Mouse (Mus musculus): ENCODE measurements at regions not wholly inside any gene's neighbourhood (a gene's known extent, or its start where the extent isn't known, plus 50 kb on each side); places are given as distances from the start of the nearest gene placed in this dataset.

GRCm38 (mm10) chr5:119057813-119058212, 497.3 kb downstream of the Med13l start:
- in situ Hi-C loops (cut with MboI, MseI) = no loop called here

- in situ Hi-C loops (cut with MboI, MseI) = no loop called here
Measured at GRCm38 (mm10) chr5:119058231-119058851, 497.9 kb downstream of the Med13l start.

DNA sequence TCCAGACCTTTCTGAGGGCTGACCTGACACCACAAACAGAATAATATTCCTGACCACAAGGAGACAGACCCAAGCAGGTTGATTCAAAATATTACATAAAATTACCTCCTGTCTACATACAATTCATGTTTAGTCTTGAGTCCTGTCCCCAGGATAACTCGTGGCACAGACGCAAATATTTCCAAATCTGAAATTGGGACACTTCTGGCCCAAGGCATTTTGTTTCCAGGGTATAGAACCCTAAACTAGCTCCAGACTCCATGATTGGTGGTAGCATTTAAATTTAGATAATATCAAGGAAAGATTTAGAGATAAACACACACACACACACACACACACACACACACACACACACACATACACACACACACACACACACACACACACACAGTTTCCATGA, 498.7 kb downstream of the Med13l start:
- in situ Hi-C loops (cut with MboI, MseI) = no loop called here

DNA sequence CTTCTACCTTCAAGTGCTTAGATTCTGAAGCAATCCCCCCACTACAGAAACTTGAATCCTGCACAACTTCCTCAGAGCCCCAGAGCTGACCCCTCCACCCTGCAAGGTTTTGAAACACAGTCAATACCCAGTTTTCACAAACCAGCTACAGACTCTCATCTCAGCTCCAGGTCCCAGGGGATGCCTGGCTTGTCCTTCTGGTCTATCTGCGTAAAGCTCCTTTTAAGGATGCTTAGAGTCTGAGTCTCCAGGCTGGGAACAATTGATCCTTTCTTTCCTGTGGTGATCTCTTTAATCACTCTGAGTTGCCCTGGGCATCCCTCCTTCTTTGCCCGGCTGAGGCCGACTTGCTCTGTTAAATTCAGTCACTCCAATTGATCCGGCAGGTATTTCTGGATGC, 500.4 kb downstream of the Med13l start:
- in situ Hi-C loops (cut with MboI, MseI) = no loop called here

- in situ Hi-C loops (cut with MboI, MseI) = no loop called here
Measured at GRCm38 (mm10) chr5:119062478-119062877, 502.0 kb downstream of the Med13l start.

DNA sequence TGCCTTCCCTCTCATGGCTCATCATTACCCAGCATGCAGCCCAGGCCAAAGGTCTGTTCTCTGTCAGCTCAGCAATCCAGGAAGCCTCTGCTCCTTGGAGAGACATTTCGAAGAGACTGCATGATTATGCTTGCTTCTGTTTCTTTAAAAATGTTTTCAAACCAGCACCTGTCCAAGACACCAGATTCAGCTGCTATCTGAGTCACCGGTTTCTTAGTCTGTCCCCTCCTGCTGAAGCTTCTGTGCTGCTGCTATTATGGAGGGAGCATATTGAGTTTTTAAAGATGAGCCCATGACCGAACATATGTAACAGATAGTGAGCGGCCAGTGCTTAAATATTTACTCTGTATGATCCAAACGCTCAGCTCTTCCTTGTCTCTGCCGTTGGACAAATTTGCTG, 506.2 kb downstream of the Med13l start:
- in situ Hi-C loops (cut with MboI, MseI) = no loop called here

DNA sequence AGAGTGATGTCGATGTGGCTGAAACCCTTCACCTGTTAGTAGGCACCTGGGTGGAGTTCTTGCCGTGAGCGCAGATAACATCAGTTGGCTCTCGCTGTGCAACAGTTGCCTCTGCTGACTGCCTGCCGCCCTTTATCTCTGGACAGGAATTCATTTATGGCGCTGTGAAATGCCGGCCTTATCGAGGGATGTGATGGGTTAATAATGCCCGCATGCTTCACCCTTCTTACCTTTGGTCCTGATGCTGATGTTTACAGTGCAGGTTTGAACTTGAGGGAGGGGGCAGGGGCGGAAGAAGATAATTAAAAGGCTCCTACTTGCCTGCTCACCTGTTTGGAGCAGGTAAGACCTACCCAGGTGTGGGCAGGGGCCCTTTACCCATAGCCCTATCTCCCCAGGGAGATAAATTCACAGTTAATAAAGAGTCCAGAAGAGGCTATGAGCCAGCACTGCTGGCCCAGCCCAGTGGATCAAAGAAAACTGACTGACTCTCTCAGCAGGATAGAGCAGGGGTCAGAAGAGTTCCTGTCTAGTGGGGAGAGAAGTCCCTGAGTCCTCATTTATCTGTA, 509.4 kb downstream of the Med13l start:
- in situ Hi-C loops (cut with MboI, MseI) = no loop called here

- in situ Hi-C loops (cut with MboI, MseI) = no loop called here
Measured at GRCm38 (mm10) chr5:119072712-119073111, 512.2 kb downstream of the Med13l start.

DNA sequence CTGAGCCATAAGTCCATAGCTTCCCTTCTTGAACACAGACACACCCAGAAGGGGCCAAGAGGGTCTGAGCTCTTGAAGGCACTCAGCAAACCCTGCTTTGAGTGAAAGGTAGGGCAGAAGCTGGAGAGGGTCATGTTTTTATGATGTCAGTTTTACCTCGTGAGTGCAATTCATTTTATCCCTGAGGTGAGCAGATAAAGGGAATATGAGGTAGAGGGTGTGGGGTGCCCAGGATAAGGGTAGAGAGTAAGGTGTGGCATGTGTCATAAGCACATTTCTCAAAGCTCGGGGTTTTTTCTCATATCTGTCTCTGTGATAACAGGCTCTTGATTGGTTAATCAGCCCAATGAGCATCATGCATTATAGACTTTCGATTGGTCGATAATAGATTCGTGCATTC, 520.3 kb downstream of the Med13l start:
- in situ Hi-C loops (cut with MboI, MseI) = no loop called here

DNA sequence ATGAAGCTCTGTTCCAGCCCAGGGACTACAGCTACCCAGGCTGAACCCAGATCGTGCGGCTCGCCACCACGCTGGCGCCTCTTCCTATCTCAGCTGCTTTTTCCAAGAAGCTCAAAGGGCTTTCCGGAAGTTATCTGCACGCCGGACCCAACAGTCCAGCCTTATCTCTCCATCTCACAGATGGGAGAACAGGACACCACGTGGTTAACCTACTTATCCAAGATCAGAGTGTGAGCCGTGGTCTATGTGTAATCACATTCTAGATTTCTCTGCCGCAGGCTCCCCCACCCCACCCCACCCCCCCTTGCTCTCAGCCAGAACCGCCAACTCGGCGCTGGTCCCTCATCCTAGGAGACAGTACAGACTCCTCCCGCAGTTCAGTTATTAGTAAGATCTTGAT, 522.4 kb downstream of the Med13l start:
- in situ Hi-C loops (cut with MboI, MseI) = no loop called here

GRCm38 (mm10) chr5:119097576-119098193, 537.2 kb downstream of the Med13l start:
- in situ Hi-C loops (cut with MboI, MseI) = no loop called here

GRCm38 (mm10) chr5:119099817-119100216, 539.3 kb downstream of the Med13l start:
- in situ Hi-C loops (cut with MboI, MseI) = no loop called here

DNA sequence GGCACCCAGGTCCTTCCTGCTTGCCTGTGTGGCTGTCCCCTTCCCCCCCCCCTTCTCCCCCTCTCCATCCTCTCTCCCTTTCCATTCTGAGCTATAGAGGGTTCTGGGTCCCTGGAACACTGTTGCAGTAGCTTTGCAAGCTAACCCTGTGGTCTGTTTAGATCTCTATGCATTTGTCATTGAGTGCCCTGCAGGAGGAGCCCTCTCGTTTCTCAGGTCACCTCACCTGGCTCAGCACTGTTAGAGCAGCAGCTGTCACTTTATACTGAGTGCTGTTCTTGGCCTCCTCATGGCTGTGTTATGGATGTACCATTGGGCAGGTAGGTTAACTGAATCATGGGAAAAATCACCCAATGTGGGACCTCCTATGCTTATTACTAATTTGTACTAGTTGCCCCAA, 543.0 kb downstream of the Med13l start:
- in situ Hi-C loops (cut with MboI, MseI) = no loop called here

GRCm38 (mm10) chr5:119107898-119108297, 547.4 kb downstream of the Med13l start:
- in situ Hi-C loops (cut with MboI, MseI) = no loop called here

- in situ Hi-C loops (cut with MboI, MseI) = no loop called here
Measured at GRCm38 (mm10) chr5:119109501-119109900, 549.0 kb downstream of the Med13l start.

- in situ Hi-C loops (cut with MboI, MseI) = no loop called here
Measured at GRCm38 (mm10) chr5:119114074-119114473, 553.6 kb downstream of the Med13l start.

- in situ Hi-C loops (cut with MboI, MseI) = no loop called here
Measured at GRCm38 (mm10) chr5:119125745-119126144, 544.7 kb upstream of the Tbx3 start.

DNA sequence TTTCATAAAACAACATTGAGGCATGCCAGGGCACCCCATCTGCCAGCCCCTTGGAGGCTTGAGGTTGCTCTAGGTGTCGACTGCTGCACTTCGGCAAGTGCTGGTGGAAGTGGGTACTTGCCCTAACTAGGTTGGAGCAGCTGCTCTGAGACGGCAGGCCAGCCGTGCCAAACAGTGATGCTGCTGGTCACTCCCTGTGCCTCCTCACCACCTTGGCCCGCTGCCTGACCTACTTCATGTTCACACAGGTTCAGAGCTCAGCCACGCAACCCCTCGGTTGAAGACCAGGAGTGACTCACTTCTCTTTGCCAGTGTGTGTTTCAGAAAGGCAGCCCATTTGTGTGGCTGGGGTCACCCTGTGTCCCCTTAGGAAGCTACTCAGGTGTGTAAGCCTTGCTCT, 540.3 kb upstream of the Tbx3 start:
- in situ Hi-C loops (cut with MboI, MseI) = no loop called here

DNA sequence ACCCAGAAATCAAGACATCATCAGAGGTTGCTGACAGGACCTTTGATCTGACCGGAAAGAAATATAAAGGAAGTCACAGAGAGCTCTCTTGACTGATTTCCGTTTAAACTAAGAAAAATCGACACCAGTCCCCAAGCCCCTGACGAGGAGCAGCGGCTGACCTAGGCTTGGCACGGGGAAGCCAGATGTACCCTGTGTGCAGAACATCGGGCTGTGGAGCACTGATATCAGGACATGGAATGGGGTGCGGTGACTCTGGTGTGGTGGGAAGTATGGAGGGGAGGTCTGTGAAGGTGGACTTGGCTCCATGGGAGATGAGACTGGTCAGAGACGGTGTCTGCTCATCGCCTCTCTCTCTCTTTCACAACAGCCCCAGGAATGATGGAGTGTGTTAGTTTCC, 539.0 kb upstream of the Tbx3 start:
- in situ Hi-C loops (cut with MboI, MseI) = no loop called here

- in situ Hi-C loops (cut with MboI, MseI) = no loop called here
Measured at GRCm38 (mm10) chr5:119133378-119133777, 537.1 kb upstream of the Tbx3 start.

- in situ Hi-C loops (cut with MboI, MseI) = no loop called here
Measured at GRCm38 (mm10) chr5:119136916-119137315, 533.6 kb upstream of the Tbx3 start.

DNA sequence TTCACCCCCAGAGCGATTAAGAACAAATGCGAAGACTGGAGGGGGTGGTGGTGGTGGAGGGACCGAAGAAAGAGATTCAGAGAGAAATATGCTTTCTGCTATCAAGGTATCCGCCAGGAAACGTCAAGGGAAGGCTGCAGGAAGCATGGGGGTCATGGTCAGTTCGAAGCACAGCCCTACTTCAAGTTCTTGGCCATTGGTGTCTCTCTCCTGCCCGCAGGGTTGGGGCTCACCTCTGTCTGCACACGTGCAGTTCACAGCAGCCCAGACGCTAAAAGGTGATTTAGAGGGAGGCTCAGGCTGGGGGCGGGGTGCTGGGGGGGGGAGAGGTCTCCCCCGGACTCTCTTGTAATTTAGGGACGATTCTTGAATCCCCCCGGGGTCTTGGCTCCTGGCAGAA, 533.1 kb upstream of the Tbx3 start:
- in situ Hi-C loops (cut with MboI, MseI) = no loop called here

DNA sequence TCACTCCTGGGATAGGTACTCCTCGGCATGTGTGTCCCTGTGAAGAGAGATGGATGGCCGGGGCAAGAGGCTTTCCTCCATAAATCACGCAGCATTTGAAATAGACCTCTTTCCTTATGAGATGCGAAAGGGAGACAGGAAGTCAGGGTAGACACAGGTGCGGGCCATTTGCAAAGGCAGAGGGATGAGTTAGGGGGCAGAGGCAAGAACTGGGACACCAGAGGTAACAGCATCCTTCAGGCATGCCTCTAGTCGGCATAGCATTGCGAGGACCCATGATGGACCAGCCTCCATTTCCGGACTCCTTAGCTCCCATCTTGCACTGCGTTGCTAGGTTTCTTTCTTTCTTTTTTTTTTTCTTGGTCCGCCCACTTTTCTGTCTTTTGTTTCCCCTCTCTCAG, 532.6 kb upstream of the Tbx3 start:
- in situ Hi-C loops (cut with MboI, MseI) = no loop called here
